Mouse (Mus musculus) retina, adult 2 months (tissue): ENCODE measurements around the gene Bcl2l15.
A peak's percentile ranks its signal among the peaks of the same experiment; 100 is the strongest.
"Not testable (repeated sequence)": the region's sequence is repeated elsewhere in the genome, so short reads cannot be mapped to it uniquely, and the experiment has no call there.

Source experiments
- DNase-seq: peaks from one replicate; pipeline ENCODE4 v3.0.0-alpha.2; 2012; ENCODE audit warnings: low read depth, low spot score

The Bcl2l15 gene

DNA sequence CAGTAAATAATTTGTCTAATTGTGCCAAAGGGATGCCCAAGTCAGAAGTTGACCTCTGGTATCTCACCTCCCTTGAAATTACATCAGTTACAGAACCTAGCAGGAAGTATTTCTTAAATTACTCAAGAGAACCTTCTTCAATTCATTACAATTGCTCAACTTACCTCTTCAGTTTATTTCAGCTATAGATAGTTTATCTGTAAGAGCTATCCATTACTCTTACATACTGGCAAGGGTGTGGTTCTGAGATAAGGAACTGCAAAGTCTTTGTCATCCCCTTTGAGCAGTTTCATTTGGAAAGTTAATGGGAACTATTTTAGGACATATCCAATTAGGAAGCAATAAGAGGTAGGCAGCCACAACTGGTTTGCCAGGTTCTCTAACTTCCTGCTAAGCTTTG, at the start of gene Bcl2l15:
Gene Bcl2l15 (plus strand): TSS at position 176 of the 400 bp plus-strand sequence.
- no peak for DNase-seq

DNA sequence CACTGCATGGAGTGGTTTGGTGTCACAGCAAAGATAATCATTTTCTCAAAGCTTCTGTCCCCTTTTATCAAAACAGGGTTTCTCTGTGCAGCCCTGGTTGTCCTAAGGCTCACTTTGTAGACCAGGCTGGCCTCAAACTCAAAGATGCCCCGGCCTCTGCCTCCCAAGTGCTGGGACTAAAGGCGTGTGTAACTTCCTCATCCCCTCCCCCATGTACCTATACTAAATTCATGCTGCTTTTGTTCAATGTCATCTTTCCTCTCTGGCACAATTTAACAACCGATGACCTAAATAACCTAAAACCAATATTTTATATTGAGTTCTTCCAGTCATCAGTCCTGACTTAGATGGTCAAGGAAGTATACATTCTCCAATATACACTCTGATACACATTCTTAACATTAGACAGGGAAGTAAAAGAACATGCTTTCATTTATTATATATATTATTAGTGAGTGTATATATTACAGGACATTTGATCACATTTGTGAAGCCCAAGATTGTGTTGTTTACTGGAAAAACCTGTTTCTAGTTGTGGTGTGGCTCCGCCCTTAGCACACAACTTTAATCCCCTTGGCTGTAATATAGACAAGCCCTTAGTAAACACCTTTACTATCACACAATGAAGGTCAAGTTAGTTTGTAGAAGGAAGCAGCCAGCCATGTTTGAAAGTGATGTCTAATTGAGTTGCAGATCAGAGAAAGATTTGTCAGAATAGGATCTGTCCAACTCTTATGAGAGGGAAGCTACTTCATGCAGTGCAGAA, 49.4 kb upstream of the Bcl2l15 start:
- DNase-seq, result no peak

DNA sequence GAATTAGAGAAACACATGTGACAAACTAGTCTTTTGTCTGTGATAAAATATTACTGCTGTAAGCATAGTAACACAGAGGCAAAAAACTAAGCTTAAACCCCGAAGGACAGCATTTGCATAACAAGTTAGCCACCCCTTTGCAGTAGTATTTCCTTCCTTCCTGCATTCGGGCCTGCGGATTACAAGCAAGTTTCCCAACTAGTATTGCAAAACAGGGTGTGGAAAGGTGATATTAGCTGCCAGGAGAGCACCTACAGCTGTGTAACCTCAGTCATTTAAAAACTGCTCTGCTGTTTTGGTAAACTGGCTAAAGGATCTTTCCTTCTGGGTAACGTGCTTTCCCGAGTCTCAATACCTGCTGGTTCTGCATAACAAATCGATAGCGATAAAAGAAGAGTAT, 45.2 kb upstream of the Bcl2l15 start:
- no peak for DNase-seq

DNA sequence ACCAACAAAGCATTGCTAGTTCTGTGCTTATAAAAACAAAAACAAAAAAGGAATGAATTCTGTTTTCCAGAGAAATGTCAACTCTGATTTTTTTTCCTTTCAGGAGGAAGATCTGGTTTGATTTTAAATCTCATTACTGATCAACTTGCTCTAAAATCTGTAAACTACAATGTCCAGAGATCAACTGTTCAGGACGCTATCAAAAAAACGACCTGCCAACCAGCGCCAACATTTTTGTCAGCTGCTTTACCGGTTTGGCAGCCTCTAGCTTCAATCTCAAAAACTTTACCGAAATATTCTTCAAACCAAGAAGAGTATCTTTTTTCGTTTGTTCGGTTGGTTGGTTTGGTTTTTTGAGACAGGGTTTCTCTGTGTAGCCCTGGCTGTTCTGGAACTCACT, 43.3 kb upstream of the Bcl2l15 start:
- DNase-seq, result no peak

DNA sequence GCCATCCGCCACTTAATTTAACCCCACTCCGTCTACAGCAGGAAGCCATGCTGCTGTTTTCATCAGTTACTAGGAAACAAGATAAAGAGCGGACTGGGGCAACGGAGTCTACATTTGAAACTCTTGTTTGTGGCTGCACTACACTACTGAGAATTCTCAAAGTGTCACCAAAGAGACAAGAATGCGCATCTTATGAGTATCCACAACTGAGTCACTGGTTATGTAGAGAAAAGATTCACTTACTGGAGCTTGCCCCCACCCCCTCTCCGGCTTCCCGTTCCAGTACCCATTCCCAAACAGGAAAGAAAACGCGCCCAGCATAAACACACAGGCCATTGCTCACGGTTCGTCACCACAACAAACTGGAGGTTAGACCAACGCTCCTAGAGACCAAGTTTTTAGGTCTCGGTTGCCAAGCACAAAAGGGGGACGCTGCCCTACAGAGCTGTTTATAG, 42.5 kb upstream of the Bcl2l15 start:
- DNase-seq, result no peak

DNA sequence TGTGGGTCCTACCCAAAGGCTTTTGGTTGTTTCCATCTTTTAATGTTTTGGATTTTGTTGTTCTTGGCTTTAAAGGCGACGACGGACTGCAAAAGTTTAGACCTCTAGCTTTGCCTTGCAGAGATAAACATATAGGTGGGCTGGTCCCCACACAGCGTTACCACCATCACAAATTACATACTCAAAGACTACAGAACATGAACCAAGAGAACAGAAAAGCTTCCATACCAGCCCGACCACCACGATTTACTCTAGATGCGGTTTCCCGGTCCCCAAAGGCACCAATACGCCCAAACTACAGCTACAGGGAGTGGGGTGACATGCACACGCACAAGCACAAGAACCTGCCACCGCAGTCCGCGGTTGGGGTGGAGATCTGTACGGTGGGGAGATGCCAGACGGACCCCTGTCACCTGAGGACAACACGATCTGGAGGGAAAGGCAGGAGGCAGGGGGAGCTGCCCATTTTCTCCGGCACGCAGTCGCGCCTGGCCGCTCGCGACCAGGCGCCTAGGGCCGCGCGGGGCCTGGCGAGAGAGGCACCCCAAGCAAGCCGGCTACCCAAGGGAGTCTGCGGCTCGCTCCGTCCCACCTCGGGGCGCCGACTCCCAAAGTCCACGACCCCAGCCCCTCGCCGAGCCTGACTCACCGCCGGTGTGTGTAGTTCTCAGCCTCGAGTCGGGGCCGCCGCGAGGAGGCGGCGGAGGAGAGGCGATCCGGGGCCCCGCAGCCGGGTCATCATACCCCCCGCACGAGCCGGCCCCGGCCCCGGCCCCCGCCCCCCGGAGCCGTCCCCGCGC, 41.9 kb upstream of the Bcl2l15 start:
- no peak for DNase-seq

DNA sequence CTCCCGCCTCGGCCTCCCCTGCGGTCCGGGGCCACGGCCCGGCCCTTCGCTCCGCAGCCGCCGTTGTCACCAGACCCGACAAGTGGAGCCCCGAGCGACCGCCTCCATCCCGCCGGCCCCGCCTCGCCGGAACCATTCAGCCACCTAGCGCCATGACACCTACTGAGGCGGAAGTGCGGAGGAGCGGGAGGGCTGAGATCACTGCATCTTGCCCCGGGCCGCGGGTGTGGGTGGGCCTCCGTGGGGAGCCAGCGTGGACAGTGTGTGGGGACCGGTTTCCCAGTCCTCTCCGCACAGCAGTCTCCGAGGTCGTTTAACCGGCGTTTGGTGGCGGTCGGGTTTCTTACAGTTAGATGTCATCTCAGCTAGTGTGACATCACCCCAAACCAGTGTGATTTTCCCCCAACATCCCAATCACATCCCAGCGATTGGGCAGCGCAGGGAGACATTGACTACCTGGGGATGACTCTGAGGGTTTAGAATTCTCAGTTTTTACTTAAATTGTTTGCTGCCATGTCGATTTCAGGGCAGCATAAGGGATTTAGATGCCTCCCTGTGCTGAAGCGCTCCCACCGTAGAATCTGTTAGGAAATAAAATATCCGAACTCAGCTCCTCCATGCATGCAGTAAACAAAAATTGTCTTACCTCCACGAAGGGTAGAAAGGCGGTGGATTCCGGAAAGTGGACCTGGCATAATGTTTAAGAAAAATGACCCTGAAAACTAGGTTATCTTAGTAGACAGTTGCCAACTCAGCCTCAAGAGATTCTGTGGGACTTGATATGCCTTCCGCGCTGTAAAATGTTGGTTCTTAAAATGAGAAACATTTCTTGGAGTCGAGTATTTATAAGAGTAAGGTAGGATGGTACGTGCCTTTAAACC, 40.9 kb upstream of the Bcl2l15 start, which contains the start of gene Hipk1:
Gene Hipk1 (minus strand): TSS at position 334 of the 881 bp plus-strand sequence.
- peak; percentile 75 for DNase-seq

DNA sequence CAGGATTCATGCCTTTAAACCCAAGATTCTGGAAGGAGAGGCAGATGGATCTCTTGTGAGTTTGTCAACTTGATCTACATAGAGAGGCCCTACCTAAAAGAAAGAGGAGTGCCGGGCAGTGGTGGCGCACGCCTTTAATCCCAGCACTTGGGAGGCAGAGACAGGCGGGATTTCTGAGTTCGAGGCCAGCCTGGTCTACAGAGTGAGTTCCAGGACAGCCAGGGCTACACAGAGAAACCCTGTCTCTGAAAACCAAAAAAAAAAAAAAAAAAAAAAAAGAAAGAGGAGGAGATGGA, 40.3 kb upstream of the Bcl2l15 start:
- not testable (repeated sequence) for DNase-seq

DNA sequence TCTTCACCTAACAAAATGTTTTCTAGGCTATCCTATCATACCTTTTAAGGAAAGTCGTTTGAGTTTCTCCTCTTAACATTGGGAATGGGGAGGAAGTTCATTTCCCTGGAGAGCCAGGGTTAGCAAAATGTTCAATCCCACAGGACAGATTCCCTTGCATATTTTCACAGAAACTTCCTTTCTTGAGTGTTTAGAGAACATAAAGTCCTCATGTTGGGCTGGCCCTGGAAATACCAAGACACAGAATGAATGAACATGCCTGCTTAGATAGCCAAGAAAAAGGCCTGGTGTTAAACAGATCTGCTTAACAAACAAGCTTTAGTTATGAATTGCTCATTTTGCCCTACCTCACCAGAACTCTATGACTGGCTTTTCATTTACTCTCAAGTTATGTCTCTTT, 39.8 kb upstream of the Bcl2l15 start:
- no peak for DNase-seq

DNA sequence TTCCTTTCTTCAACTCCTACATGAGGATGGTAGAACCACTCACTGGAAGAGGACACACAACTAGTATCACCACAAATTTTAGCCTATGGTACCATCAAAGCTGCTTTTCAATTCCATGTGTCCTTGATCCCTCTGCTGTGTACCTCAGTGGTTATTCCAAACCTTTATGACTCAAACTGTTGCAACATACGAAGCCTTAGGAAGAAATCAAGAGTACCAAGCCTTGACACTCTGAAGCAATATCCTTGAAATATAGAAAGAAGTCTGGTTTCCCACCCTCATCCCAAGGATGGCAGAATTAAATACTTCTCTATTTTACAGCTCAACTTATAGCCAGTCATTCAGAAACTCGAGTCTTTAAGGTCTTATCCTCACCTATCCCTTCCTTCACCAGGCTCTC, 36.0 kb upstream of the Bcl2l15 start:
- DNase-seq, result no peak

DNA sequence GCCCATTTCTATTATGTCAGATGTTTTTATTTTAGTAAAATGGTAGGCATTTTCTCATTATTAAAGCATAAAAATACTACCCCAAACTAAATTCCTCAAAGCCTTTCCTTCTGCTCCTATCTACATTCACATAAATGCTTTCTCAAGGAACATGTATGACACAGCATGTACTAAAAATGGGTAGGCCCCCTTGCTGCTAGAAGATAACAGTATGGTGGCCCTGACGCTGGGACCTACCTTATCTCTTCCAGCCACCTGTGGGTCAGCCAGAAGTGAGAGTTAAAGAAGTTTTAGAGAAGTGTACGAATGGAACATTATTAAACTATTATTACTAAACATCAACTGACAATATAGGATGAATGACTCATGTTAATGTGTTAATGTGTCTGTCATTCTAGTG, 32.9 kb upstream of the Bcl2l15 start:
- DNase-seq, result no peak

DNA sequence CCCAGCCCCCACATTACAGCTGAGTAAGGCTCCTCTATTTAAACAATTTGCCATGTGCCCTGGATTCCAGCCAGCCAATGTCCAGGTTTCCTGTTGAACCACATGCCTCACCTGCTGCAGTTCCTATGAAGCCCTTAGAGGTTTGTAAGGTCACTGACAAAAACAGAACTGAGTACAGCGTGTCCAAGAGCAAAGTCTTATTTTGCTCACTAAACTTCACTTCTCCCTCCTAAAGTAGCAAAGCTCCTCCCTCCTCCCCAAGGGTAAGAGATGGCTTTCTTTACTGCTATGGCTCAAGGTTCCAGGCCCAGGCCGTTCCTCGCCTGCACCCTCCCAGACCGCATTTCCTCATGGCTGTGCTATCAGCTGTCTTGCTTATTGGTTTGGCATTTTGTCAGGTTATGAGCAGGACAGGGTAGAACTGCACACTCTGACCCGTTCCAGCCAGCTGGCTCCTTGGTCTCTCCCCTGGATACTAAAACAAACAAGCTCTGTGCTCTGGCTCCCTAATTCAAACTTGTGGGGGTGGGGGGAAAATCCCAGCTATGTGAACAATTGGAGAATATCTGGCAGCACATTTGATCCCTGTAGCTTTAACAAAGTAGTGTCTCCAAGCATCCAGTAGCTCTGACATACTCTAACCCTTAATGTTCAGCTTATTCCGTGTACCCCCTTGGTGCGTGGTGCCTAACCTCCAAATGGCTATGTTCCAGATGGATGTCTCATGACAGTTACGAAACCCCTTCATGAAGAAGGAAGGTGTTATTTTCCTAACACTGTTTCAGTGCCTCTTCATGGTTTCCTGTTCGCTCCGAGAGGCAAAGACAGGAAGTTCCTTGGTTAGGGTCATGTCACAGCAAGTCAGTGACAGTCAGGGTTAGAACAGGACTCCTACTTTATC, 30.5 kb upstream of the Bcl2l15 start:
- no peak for DNase-seq

DNA sequence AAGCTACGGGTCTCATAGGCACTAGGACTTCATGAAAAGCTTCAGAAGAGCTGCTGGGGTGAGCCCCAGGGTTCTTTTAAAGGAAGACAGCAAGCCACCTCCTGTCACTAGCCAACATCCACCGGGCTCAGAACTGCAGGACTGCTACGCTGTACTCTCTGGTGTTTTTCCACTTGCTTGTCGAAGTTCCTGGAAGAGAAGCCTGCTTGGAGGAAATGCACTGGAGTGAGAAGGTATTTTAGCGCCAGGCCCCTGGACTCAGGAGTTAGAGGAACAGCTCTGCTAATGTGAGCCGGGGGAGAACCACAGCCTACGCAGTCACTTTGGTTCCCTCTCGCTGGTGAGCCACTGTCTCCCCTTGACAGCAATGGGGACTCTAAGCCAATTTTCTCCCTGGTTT, 29.5 kb upstream of the Bcl2l15 start:
- DNase-seq, result no peak

DNA sequence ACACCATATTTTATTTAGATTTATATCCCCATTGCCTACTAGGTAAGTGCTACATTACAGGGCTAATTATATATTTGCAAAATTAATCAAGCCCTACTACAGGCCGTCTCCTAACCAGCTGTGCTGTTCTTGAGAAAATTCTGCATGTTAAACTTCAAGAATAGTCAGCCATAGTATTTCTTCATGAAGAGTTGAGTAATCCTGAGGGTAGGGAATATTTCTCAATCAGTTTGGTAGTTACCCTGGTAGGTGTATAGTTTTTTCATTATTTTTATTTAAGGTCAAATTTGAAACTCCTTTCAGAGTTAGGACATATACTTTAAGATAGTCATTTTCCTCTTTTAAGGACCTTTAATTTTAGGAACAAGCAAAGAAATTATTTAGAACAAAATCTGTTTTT, 26.7 kb upstream of the Bcl2l15 start:
- no peak for DNase-seq

DNA sequence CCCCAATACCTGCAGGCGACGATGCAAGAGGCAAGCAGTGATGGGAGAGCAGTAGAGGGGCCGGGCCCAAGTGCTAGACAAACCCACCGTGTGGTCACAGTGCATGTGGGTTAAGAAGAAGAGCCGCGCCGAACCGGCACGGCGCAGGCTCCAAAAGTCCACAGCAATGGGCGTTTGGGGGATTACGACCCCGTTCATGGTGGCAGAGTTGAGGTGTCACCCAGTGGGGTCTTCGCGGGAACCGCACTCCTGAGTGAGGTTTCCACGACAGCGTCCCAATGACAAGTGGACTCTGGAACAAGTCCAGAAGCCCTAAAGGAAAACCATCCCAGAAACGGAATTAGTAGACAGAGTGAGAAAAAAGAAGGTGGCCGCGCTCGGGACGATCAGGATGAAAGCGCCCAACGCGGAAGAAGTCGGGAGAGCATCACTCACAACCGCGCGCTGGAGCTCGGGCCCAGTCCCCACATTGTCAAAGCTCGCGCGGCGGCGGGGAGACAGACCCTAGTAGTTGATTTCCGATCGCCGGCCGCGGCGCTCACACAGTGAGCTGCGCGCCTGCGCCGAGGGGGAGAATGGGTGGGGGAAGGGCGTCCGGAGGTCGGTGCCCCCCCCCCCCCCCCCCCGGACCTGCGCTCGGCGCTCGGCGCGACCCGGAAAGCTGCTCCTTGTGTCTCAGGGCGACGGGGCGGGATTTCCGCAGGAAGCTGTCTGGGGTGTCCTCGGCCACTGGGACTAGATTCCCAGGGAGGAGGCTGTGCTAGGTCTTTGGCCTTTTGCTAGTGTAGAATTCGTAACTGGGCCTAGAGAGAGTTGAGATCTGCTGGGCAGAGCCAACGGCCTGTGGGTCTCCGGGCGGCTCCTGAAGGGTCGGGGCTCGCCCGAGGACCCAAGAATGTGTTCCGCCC, 23.3 kb upstream of the Bcl2l15 start, which contains the start of the genes Dclre1b, Ap4b1 and Gm43064:
Gene Dclre1b (minus strand): TSS at position 554 of the 908 bp plus-strand sequence.
Gene Ap4b1 (plus strand): TSS at position 630 of the 908 bp plus-strand sequence.
Gene Gm43064 (plus strand): TSS at position 683 of the 908 bp plus-strand sequence.
- peak; percentile 86 for DNase-seq

DNA sequence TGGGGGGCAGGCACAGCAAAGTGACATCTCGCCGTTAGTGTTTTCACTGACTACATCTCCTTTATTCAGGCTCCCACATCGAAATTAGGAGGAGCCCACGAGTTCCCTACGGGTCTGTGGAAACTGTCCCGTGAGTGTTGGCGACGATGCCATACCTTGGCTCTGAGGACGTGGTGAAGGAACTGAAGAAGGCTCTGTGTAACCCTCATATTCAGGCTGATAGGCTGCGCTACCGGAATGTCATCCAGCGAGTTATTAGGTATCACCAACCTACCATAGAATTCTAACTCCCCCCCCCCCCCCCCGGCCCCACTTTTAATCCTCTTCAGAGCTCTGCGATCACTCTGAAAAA, 22.6 kb upstream of the Bcl2l15 start:
- DNase-seq, result no peak

DNA sequence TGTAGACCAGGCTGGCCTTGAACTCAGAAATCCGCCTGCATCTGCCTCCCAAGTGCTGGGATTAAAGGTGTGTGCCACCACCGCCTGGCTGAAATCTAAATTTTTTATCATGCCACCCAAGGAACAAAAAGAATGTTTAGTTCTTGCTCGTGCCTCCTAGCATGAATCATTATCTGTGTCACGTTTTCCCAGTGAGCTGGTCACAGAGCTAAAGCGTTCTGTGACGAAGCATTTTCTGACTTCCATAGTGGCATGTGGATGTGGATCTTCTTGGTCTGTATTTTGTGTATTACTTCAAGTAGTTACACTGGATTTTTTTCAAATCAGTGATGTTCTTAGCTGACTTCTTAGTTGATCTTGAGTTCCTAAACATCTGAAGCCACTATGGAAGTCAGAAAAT, 21.4 kb upstream of the Bcl2l15 start:
- no peak for DNase-seq

DNA sequence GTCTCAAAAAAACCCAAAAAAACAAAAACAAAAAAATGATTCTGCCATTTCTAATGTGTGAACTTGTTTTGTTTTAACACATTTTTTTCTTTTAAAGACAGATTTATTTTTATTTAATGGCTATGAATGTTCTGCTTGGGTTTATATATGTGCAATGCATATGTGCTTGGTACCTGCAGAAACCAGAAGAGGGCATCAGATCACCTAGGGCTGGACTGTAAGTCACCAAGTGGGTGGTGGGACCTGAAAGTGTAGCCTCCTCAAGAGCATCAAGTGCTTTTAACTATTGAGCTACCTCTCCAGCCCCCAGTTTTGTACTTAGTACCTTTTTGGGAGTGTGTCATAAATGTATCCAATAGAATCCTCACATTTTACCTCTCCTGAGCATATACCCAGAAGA, 4.9 kb upstream of the Bcl2l15 start:
- DNase-seq, result no peak

DNA sequence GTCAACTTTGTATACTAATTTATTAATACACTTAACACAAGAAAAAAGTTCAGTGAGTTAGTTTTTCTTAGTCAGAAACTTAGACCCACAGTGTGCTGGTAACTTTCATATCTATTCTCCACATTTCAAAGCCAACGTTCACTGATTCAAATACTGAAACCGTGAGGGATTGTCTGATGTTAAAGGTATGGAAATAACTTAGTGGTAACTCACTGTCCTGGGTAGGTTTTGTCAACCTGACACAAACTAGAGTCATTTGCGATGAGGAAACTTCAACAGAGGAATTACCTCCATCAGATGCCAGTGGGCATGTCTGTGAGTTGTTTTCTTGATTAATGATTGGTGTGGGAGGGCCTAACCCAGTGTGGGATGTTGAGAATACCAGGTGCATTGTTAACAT, 3.4 kb upstream of the Bcl2l15 start:
- no peak for DNase-seq

DNA sequence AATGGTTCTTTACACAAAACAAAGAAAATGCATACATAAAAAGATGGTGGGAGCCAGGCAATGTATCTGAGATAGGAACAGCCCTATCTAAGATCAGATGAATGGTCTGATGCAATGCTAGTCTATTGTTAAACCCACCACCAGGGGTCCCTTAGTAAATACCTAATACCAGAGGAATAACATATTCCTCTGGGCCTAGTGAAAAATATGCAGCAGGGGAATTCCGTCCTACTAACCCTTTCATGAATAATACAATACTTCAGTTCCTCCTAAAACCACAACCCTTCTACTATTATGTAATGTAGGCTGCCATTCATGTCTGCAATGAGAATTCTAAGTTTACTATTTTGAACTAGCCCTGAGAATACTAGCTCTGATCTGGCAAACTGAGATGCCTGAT, 1.7 kb upstream of the Bcl2l15 start:
- not testable (repeated sequence) for DNase-seq
